Mouse (Mus musculus) midbrain, embryonic 14.5 days (tissue): ENCODE measurements around the gene Fut7. TPM values are rescaled to one million over a fixed set of nuclear protein-coding genes. Genes with fewer than 3 reads are reported as not detected.

Experiments used
- ATAC-seq: fragments of 200-750 bp; cut with Nextera tagmentation; 2 replicates; pipeline ENCODE4 v1.8.0; 2017; ENCODE audit warnings: moderate number of reproducible peaks, moderate library complexity; ENCODE audit not compliant: low FRiP score, low TSS enrichment
- DNase-seq: peaks from one replicate; pipeline ENCODE4 v3.0.0-alpha.2; 2015
- H3K27ac ChIP-seq: fragments of 300-500 bp; sonication (generic); replicated peaks from 2 replicates; pipeline ENCODE4 v1.5.1; 2014; ENCODE audit warnings: mild to moderate bottlenecking, low read depth, low read length, moderate library complexity
- H3K27me3 ChIP-seq: fragments of 300-500 bp; sonication (generic); 2 replicates; pipeline ENCODE4 v1.6.1; 2014; ENCODE audit warnings: low read length, control low read depth, mixed read lengths; ENCODE audit not compliant: control insufficient read depth, insufficient read depth
- H3K36me3 ChIP-seq: fragments of 300-500 bp; sonication (generic); 2 replicates; pipeline ENCODE4 v1.6.1; 2014; ENCODE audit warnings: low read length, control low read depth; ENCODE audit not compliant: control insufficient read depth, insufficient read depth
- H3K4me1 ChIP-seq: fragments of 300-500 bp; sonication (generic); 2 replicates; pipeline ENCODE4 v1.6.1; 2014; ENCODE audit warnings: mild to moderate bottlenecking, antibody characterized with exemption, low read length, control low read depth; ENCODE audit not compliant: control insufficient read depth, insufficient read depth
- H3K4me2 ChIP-seq: fragments of 300-500 bp; sonication (generic); 2 replicates; pipeline ENCODE4 v1.6.1; 2014; ENCODE audit warnings: mild to moderate bottlenecking, low read length, moderate library complexity
- H3K4me3 ChIP-seq: fragments of 300-500 bp; sonication (generic); replicated peaks from 2 replicates; pipeline ENCODE4 v1.5.1; 2014; ENCODE audit warnings: low read depth, low read length
- H3K9ac ChIP-seq: fragments of 300-500 bp; sonication (generic); replicated peaks from 2 replicates; pipeline ENCODE4 v1.6.1; 2014; ENCODE audit warnings: mild to moderate bottlenecking, low read length, moderate library complexity
- H3K9me3 ChIP-seq: fragments of 300-500 bp; sonication (generic); 2 replicates; pipeline ENCODE4 v1.6.1; 2016; ENCODE audit warnings: low read length, control low read depth, mixed read lengths; ENCODE audit not compliant: control insufficient read depth
- WGBS: fragments of 180-500 bp; shearing (Covaris S2); extraction: QIAGEN DNeasy Blood & Tissue Kit; methylation state at CpG from one replicate; pipeline ENCODE4 v1.1.7; 2014; 5-methylcytosine and 5-hydroxymethylcytosine counted together
- polyA plus RNA-seq: library from polyadenylated mRNA; unstranded; fragments of >200 nt; fragmentation: Nextera tagmentation; extraction: Ambion mirVana; gene quantifications from 2 replicates; pipeline ENCODE4 v1.2.1, GENCODE M21; 2014

The Fut7 gene
- polyA plus RNA-seq, 1 experiment from 2014 or later = 0.17 TPM

- no peak for DNase-seq
- Histone ChIP-seq H3K36me3 (peaks cover 22% of the 10 kb centered on the region), H3K27ac (peak overlapping the region; percentile 96), H3K9ac (peak overlapping the region; percentile 82), H3K4me2 (peak overlapping the region; percentile 91), H3K9me3 (no peaks in the 10 kb centered on the region), H3K4me3 (peak overlapping the region; percentile 71), H3K27me3 (no peaks in the 10 kb centered on the region), H3K4me1 (peaks cover 17% of the 10 kb centered on the region)
- peak; percentile 25 for ATAC-seq
- WGBS = 31% methylated on average over 5 of the region's 5 CpGs
Measured at GRCm38 (mm10) chr2:25460135-25460534, 37.1 kb downstream of the Fut7 start.

GRCm38 (mm10) chr2:25460551-25461309 is 37.7 kb downstream of the Fut7 start, which contains the start of gene Paxx:
Gene Paxx, minus strand, starts transcription at chr2:25461094.
- no peaks in the 10 kb centered on the region for H3K9me3 ChIP-seq
- peak within 1 kb of the TSS; percentile 82 for H3K9ac ChIP-seq
- H3K27me3 ChIP-seq = no peaks in the 10 kb centered on the region
- H3K27ac ChIP-seq = peak within 1 kb of the TSS; percentile 96
- peak within 1 kb of the TSS; percentile 91 for H3K4me2 ChIP-seq
- peak within 1 kb of the TSS; percentile 71 for H3K4me3 ChIP-seq
- H3K4me1 ChIP-seq = peaks cover 17% of the 10 kb centered on the region
- WGBS = under 1% methylated on average over 48 of the region's 48 CpGs
- peak; percentile 89 for ATAC-seq
- peaks cover 22% of the 10 kb centered on the region for H3K36me3 ChIP-seq
- DNase-seq = peak; percentile 96

GRCm38 (mm10) chr2:25461407-25461806 is 38.3 kb downstream of the Fut7 start:
- DNase-seq (no peak), ATAC-seq (no peak)
- Histone ChIP-seq H3K4me1 (peaks cover 19% of the 10 kb centered on the region), H3K27ac (peak overlapping the region; percentile 96), H3K4me2 (peak overlapping the region; percentile 91), H3K4me3 (peak overlapping the region; percentile 71), H3K9me3 (no peaks in the 10 kb centered on the region), H3K27me3 (no peaks in the 10 kb centered on the region), H3K36me3 (peaks cover 22% of the 10 kb centered on the region), H3K9ac (peak overlapping the region; percentile 82)
- 22% methylated on average over 3 of the region's 3 CpGs for WGBS

- no peak overlapping the region for H3K4me2 ChIP-seq
- DNase-seq (no peak), ATAC-seq (no peak)
- H3K36me3 ChIP-seq = peaks cover 9% of the 10 kb centered on the region
- no peak overlapping the region for H3K9ac ChIP-seq
- H3K4me1 ChIP-seq = peaks cover 21% of the 10 kb centered on the region
- WGBS = 88% methylated on average over 3 of the region's 3 CpGs
- no peak overlapping the region for H3K27ac ChIP-seq
- H3K9me3 ChIP-seq = no peaks in the 10 kb centered on the region
- no peaks in the 10 kb centered on the region for H3K27me3 ChIP-seq
- no peak overlapping the region for H3K4me3 ChIP-seq
Measured at GRCm38 (mm10) chr2:25463630-25464029, 40.6 kb downstream of the Fut7 start.

GRCm38 (mm10) chr2:25465256-25465655 is 42.2 kb downstream of the Fut7 start:
- Histone ChIP-seq H3K4me2 (no peak overlapping the region), H3K27me3 (no peaks in the 10 kb centered on the region), H3K4me3 (no peak overlapping the region), H3K36me3 (no peaks in the 10 kb centered on the region), H3K9ac (no peak overlapping the region), H3K4me1 (peaks cover 9% of the 10 kb centered on the region), H3K27ac (0 out of 2 replicates have a peak overlapping the region, but pooled peaks have one; percentile 57), H3K9me3 (no peaks in the 10 kb centered on the region)
- no peak for DNase-seq
- no peak for ATAC-seq
- 86% methylated on average over 2 of the region's 2 CpGs for WGBS

DNA sequence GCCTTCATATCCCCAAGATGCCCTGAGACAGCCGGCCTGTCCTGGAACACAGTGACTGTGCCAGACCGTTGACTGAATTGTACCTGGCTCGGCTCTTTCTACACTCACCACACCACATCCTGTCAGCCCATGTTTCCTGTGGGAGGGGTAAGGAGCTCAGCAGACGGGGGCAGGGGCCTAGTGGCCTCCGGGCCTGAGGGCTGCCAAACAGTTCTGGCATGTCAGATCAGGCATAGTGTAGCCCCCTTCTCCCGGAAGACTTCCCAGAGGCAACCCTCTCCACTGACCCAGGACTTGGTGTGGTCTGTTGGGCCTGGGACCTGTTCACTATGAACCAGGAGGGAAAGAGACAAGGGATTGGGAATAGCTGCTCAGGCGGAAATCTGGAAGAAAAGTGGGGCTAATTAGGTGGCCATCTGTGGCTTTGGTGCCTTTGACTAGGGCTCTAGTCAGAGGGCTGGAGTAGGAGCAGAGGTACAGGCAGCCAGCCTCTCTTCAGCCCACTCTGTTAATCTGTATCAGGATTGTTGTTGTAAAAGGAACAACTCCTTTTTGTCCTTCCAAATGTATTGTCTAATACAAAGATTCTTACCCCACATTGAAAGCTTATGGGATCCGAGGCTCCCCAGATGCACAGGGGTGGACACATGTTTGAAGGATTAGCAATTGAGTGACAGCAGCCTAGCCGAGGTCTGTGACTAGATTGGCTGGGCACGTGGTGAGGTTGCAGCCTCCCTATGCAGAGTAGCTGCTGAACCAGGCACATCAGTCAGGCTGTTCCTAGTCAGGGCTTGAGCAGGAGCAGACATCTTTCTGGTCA is 43.0 kb downstream of the Fut7 start:
- H3K4me1 ChIP-seq = peaks cover 9% of the 10 kb centered on the region
- H3K36me3 ChIP-seq = no peaks in the 10 kb centered on the region
- H3K27ac ChIP-seq = peak overlapping the region; percentile 57; the same call in 1 of the 2 replicates
- peak; percentile 52 for DNase-seq
- no peak overlapping the region for H3K9ac ChIP-seq
- no peak overlapping the region for H3K4me2 ChIP-seq
- 37% methylated on average over 10 of the region's 10 CpGs for WGBS
- no peak for ATAC-seq
- H3K9me3 ChIP-seq = no peaks in the 10 kb centered on the region
- H3K4me3 ChIP-seq = no peak overlapping the region
- H3K27me3 ChIP-seq = no peaks in the 10 kb centered on the region

- 71% methylated on average over 14 of the region's 14 CpGs for WGBS
- Histone ChIP-seq H3K4me2 (no peak overlapping the region), H3K27ac (no peak overlapping the region), H3K9ac (no peak overlapping the region), H3K4me3 (no peak overlapping the region), H3K4me1 (peaks cover 3% of the 10 kb centered on the region; the same call in 1 of the 2 replicates), H3K27me3 (no peaks in the 10 kb centered on the region), H3K36me3 (no peaks in the 10 kb centered on the region), H3K9me3 (no peaks in the 10 kb centered on the region)
- no peak for ATAC-seq
- no peak for DNase-seq
Measured at GRCm38 (mm10) chr2:25467606-25468303, 44.7 kb downstream of the Fut7 start.
